ENCODE assay signal across 27 mouse cellular contexts in genomic region chr12:3778286-3778685, GRCm38 (mm10). TPM values are rescaled to one million over a fixed set of nuclear protein-coding genes. Genes with fewer than 3 reads are reported as not detected.
A peak's percentile ranks its signal among the peaks of the same experiment; 100 is the strongest.
DNase-seq lines count a peak whose midpoint lies in the region; TF ChIP-seq lines count a peak whose summit lies in the region.
"Had no signal": no experiment of that assay in that cellular context is flagged by ENCODE, and none has a peak within 500 bp of the region (broad histone marks: within the 10 kb centered on the region; RNA-seq: fewer than 3 reads in every experiment).

No protein-coding gene starts in this region.

- H3K27ac ChIP-seq in kidney, adult 2 months (ENCODE audit: insufficient read depth, low read depth, low read length) = peak overlapping the region; percentile 90
- H3K27ac ChIP-seq: embryonic facial prominence, embryonic 15.5 days; gastrocnemius, adult 2 months; heart, adult 2 months; hindbrain, embryonic 13.5 days; liver, embryonic 15.5 days; midbrain, embryonic 12.5 days; neural tube, embryonic 12.5 days; stomach, postnatal 0 days had no signal

- H3K4me1 ChIP-seq in kidney, adult 2 months (ENCODE audit: control insufficient read depth, insufficient read depth, low read length) = peaks cover 30% of the 10 kb centered on the region

- TF ChIP-seq CTCF in kidney, adult 2 months (conservative IDR thresholded peaks at IDR 0.05; ENCODE audit: insufficient read depth, insufficient read length, low read depth, low read length) = no peak

- intact Hi-C loops in left cerebral cortex, postnatal 10 days (cut with DNase I) = no loop called here

- 61% methylated on average over 6 of the region's 6 CpGs for WGBS in kidney, adult 2 months

- DNase-seq in kidney, adult 2 months = peak; percentile 69
- peak; percentile 60 for DNase-seq in kidney, adult 9 months
- DNase-seq in kidney, postnatal 10 days = peak; percentile 51
- DNase-seq in yolk sac, embryonic 10.5 days (ENCODE audit: low spot score) = peak; percentile 28
- DNase-seq in thymus, postnatal 10 days (ENCODE audit: low spot score in 2 of 2) = no peak
- no peak for DNase-seq in left cerebral cortex, postnatal 10 days (ENCODE audit: extremely low spot score in 1 of 2, low spot score in 2 of 2)
- DNase-seq: adrenal gland, postnatal 25 days; B cell, adult 2 months; cerebellum, adult 18-20 months; cerebellum, postnatal 14 days; gastrocnemius, adult 2 months; heart, adult 2 months; heart, postnatal 4 days; lung, embryonic 14.5 days; lung, postnatal 14 days; right cerebral cortex, postnatal 4 days; thymus, adult 18-20 months; thymus, postnatal 4 days had no signal

- no peak overlapping the region for H3K4me3 ChIP-seq in kidney, adult 2 months (ENCODE audit: insufficient read depth, low read depth, low read length)
- H3K4me3 ChIP-seq: embryonic facial prominence, embryonic 10.5 days; embryonic facial prominence, embryonic 15.5 days; gastrocnemius, adult 2 months; heart, adult 2 months; heart, embryonic 12.5 days; hindbrain, embryonic 13.5 days; liver, embryonic 15.5 days; midbrain, embryonic 12.5 days; myocyte; neural tube, embryonic 12.5 days had no signal

- no peak for TF ChIP-seq POLR2A in kidney, adult 2 months (IDR thresholded peaks at IDR 0.05; ENCODE audit: low read depth, low read length)

- H3K36me3 ChIP-seq in kidney, adult 2 months (ENCODE audit: control insufficient read depth, insufficient read depth, low read length) = no peaks in the 10 kb centered on the region
- H3K36me3 ChIP-seq: heart, embryonic 12.5 days; liver, embryonic 15.5 days; midbrain, embryonic 12.5 days had no signal

- H3K27me3 ChIP-seq in kidney, adult 2 months (replicated peaks; ENCODE audit: control insufficient read depth, insufficient read depth, low read length) = no peaks in the 10 kb centered on the region
- H3K27me3 ChIP-seq: embryonic facial prominence, embryonic 15.5 days; heart, embryonic 12.5 days; hindbrain, embryonic 13.5 days; liver, embryonic 15.5 days; midbrain, embryonic 12.5 days; neural tube, embryonic 12.5 days had no signal

RNA-seq across cellular contexts. Expression of gene Dnmt3a, which starts 27.5 kb away (rescaled TPM):
- polyA plus RNA-seq in kidney, adult 2 months (2012; rRNA removed) = 11.8 and 12.9 TPM in 2 replicates
- total RNA-seq in left cerebral cortex, postnatal 10 days (2021) = 100 to 1,000 TPM; 331 to 345 TPM

Comparison
In these comparisons a context has a peak if more than half of its experiments do, and no peak if none do; other contexts are left out.
1. DNase-seq: peak in kidney, adult 2 months (single experiment), kidney, adult 9 months (single experiment), kidney, postnatal 10 days (single experiment) and yolk sac, embryonic 10.5 days (single experiment); none in thymus, postnatal 10 days (0 of 2) and left cerebral cortex, postnatal 10 days (0 of 2).